Mouse (Mus musculus) kidney, adult 18-20 months (tissue): Measurements from ENCODE around the gene Fam69a.
A peak's percentile ranks its signal among the peaks of the same experiment; 100 is the strongest.
"Not testable (repeated sequence)": the region's sequence is repeated elsewhere in the genome, so short reads cannot be mapped to it uniquely, and the experiment has no call there.

Experiments used
- DNase-seq: peaks from one replicate; pipeline ENCODE4 v3.0.0; 2021

Gene Fam69a

DNA sequence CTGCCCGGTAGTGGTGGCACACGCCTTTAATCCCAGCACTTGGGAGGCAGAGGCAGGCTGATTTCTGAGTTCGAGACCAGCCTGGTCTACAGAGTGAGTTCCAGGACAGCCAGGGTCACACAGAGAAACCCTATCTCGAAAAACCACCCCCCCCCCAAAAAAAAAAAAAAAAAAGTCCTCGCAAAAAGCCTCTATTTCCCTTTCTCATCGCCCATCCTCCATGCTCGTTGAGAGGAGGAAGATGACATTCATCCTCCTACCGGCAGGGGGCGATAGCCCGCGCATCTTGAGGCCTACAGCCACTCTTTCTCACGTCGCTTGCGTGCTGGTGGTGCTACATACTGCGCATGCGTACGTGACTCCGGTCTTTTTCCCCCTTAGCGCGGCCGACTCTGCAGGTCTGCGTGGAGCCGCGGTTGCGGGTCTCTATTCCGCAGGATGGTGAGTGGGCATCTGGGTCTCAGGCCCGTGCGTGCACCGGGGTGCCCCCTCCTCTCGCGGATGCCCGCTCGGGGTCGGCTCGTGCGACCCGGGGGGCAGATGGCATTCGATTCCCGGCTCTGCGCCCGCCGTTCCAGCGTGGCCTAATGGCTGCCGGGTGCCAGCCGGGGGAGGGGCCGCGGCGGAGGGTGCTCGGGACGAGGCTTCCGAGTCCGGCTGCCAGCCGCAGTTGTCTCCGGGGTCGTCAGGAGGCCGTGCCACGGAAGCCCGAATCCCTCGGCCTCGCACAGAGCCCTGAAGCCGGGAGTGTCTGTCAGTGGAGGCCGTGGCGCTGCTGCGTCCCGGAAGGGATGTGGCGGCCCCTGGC, 86.5 kb downstream of the Fam69a start, which contains the start of gene Rpl5:
Gene Rpl5 (plus strand): TSS at position 297 of the 808 bp plus-strand sequence.
- DNase-seq = peak; percentile 97

GRCm38 (mm10) chr5:107896265-107896664, 90.6 kb downstream of the Fam69a start:
- no peak for DNase-seq

DNA sequence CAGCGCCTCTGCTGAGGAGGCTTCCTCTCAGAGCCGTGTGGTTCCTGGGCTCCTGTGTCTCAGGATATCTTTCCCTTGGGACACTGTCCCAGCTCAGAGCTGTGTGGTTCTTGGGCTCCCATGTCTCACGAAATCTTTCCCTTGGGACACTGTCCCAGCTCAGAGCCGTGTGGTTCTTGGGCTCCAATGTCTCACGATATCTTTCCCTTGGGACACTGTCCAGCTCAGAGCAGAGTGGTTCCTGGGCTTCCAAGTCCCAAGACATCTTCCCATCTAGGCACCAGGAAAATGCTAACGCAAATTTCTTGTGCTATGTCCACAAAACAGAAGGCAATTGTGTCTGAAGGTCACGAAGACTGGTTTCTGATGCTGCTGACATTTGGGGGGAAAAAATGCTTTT, 92.2 kb downstream of the Fam69a start:
- no peak for DNase-seq

- not testable (repeated sequence) for DNase-seq
Measured at GRCm38 (mm10) chr5:107891515-107891914, 95.4 kb downstream of the Fam69a start.

GRCm38 (mm10) chr5:107889994-107890888, 96.6 kb downstream of the Fam69a start:
- peak; percentile 72 for DNase-seq

- DNase-seq = peak; percentile 62
Measured at GRCm38 (mm10) chr5:107880710-107881109, 106.2 kb downstream of the Fam69a start.

- no peak for DNase-seq
Measured at GRCm38 (mm10) chr5:107877053-107877452, 109.8 kb downstream of the Fam69a start.

- peak; percentile 21 for DNase-seq
Measured at GRCm38 (mm10) chr5:107875261-107875611, 111.6 kb downstream of the Fam69a start.

DNA sequence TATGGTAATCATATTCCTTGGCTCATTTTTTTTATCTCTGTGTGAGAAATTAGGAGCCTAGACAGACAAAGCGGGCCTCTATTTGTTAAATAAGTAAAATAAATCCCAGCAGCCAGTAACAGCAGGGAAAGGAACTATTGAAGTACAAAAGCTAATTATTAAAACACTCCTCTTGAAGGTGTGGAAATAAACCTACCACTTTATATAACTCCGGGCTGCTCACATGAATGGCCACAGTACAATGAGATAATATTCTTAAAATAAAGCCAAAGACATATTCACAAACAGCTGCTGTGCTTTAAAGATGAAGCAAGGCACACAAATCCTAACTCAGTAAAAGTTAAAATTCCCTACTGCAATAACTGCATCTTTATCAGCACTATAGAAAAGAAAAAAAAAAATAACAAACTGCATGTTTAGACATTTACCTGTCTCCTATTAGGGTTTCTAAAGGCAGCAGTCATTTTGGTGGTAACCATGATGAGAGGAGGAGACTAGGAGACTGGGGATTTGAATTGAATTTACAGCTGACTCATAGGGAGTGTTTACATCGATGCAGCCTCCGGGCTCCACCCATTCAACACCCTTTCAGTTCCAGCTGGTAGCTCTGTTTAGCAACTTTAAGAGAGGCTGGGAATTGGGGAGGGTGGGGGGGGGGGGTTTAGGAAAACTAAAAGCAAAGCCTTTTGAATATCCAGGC, 112.2 kb downstream of the Fam69a start, which contains the start of gene Evi5:
Gene Evi5 (minus strand): TSS at position 547 of the 700 bp plus-strand sequence.
- DNase-seq = peak; percentile 27

DNA sequence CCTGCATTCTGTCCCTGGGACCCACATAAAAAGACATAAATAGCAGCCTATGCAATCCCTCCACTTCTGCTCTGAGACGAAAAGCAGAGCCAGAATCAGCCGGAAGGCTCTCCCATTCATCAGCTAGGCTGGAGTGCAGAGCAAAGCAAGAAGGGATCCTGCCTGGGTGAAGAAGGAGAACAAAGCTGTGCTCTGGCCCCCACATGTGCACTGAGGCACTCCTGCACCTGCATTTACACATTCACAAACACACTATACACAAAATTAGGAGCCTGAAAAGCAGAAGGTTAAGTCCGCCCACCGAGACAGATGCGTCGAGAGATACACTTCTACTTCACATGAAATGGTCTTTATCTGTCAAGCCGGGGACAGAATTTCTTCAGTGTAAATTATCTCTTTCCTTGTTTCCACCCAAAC, 113.0 kb downstream of the Fam69a start:
- DNase-seq = peak; percentile 23

DNA sequence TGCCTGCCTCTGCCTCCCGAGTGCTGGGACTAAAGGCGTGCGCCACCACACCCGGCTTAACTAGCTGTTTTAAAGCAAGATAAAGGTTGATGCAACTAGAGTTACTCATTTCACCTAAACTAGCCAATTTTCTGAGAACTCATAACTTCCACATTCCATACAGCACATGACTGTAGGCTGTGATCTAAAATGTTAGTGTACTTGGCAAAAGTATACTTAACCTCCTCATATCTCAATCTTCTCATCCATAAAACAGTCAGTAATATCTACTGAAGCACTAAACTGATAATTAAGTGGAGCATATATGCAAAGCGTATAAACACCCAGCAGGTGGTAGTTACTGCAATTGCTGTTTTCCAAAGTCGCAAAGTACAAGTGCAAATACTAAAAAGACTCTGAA, 113.6 kb downstream of the Fam69a start:
- DNase-seq = no peak

GRCm38 (mm10) chr5:107869701-107870100, 117.2 kb downstream of the Fam69a start:
- no peak for DNase-seq

GRCm38 (mm10) chr5:107868905-107869424, 117.9 kb downstream of the Fam69a start:
- peak; percentile 92 for DNase-seq

GRCm38 (mm10) chr5:107867970-107868904, 118.6 kb downstream of the Fam69a start:
- DNase-seq = peak; percentile 78

DNA sequence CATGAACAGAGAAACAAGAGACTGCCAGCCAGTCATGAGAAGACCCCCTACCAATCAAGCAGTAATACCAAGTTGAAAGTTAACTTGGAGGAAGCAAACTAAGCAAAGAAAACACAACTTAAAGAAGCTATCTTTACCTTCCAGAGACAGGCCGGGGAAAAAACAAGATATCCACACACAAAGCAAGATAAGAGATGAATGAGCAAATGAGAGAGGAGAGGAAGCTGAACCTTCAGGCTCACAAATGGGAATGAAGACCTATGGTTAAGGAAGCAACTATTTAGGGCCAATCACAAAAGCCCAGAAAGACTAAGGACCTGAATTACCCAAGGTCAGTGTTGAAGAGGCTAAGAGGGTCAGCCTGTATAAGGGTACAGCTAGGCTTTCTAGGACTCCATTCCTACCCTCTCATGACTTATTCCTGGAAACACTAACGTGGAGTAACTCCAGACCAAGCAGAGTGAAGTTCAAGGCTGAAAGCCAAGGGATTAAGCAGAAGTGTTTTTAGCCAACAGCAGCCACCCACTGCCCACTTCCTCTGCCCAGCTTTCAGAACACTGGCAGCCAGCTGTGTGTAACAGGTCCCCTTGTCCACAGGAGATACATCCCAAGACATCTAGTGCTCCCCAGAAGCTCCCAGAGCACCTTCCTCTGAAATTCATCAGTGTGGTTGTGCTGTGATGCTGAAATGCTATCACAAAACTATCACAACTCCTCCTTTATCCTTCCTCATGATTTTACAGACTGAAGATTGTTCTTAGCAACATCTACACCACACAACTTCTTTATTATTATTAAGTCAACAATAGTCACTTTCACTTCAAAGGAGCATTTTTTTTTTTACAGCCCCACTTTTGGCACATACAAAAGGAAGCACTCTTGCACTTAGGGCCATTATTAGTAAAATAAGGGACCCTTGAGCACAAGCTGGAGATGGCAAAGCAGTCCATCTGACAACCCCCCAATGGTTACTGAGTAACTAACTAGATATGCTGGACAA, 120.5 kb downstream of the Fam69a start:
- DNase-seq = no peak

GRCm38 (mm10) chr5:107863971-107864370, 122.9 kb downstream of the Fam69a start:
- no peak for DNase-seq

DNA sequence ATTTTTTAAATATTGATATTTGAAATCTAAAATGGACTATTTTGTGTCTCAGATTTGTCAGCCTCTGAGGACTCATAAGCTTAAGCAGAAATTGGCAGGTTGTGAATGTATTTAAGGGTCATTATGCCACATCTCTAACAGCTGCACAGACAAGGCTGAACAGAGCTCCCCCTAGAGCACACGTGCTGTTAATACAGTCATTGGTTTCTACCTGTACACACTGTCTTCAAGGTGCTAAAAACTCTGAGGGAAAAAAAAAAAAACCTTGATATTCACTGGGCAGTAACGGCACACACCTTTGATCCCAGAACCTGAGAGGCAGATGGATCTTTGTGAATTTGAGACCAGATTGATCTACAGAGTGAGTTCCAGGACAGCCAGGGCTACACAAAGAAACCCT, 127.9 kb downstream of the Fam69a start:
- DNase-seq = no peak
